Mouse (Mus musculus) spleen, adult 2 months (tissue): ENCODE data around the gene Stard9. TPM values are rescaled to one million over a fixed set of nuclear protein-coding genes. Genes with fewer than 3 reads are reported as not detected.

ENCODE experiments used
- DNase-seq, 2 experiments: peaks; one replicate each; pipeline versions ENCODE4 v3.0.0 to v3.0.0-alpha.2; 2012 to 2021; ENCODE audit warnings: low spot score in 2 of 2, low read depth in 1 of 2
- H3K27ac ChIP-seq: fragments of 200-500 bp; 2 replicates; pipeline ENCODE4 v1.5.1; 2012; ENCODE audit warnings: low read length, inconsistent platforms; ENCODE audit not compliant: insufficient read depth
- H3K27me3 ChIP-seq: fragments of 200-500 bp; 2 replicates; pipeline ENCODE4 v1.6.1; 2012; ENCODE audit warnings: mild to moderate bottlenecking, moderate library complexity, low read length, inconsistent platforms; ENCODE audit not compliant: control insufficient read depth, insufficient read depth
- H3K36me3 ChIP-seq: fragments of 200-500 bp; 2 replicates; pipeline ENCODE4 v1.6.1; 2012; ENCODE audit warnings: mild to moderate bottlenecking, low read length, inconsistent platforms; ENCODE audit not compliant: control insufficient read depth, insufficient read depth
- H3K4me1 ChIP-seq: fragments of 200-500 bp; 2 replicates; pipeline ENCODE4 v1.6.1; 2011; ENCODE audit warnings: inconsistent platforms; ENCODE audit not compliant: control insufficient read depth, insufficient read depth, insufficient read length
- H3K4me3 ChIP-seq: fragments of 200-500 bp; 2 replicates; pipeline ENCODE4 v1.5.1; 2011; ENCODE audit warnings: mild to moderate bottlenecking, inconsistent platforms; ENCODE audit not compliant: insufficient read depth, insufficient read length; ENCODE audit errors: extremely low read depth
- CTCF ChIP-seq: fragments of 200-500 bp; IDR thresholded peaks from 2 replicates; pipeline ENCODE4 v1.5.1; 2011; ENCODE audit warnings: mild to moderate bottlenecking, inconsistent platforms; ENCODE audit not compliant: insufficient read depth, insufficient read length, insufficient replicate concordance; ENCODE audit errors: extremely low read depth
- POLR2A ChIP-seq: fragments of 200-500 bp; IDR thresholded peaks from 2 replicates; pipeline ENCODE4 v1.6.1; 2011; ENCODE audit warnings: low read depth, low read length, inconsistent platforms
- WGBS: fragments of 180-500 bp; shearing (Covaris S2); methylation state at CpG from one replicate; pipeline ENCODE4 v1.1.7; 2018; 5-methylcytosine and 5-hydroxymethylcytosine counted together
- polyA plus RNA-seq: library from polyadenylated mRNA; depleted of rRNA; stranded (reverse); fragments of >200 nt; gene quantifications from 2 replicates; pipeline ENCODE4 v1.2.3, GENCODE M21; 2012; rRNA removed

Gene Stard9
- polyA plus RNA-seq, 1 experiment, result 4.4 TPM

GRCm38 (mm10) chr2:120745496-120745895 is 116.6 kb downstream of the Stard9 start:
- no peak overlapping the region for H3K4me3 ChIP-seq
- TF ChIP-seq POLR2A (no peak), CTCF (no peak)
- no peaks in the 10 kb centered on the region for H3K4me1 ChIP-seq
- WGBS, result 83% methylated on average over 1 of the region's 1 CpGs
- no peak for DNase-seq
- H3K36me3 ChIP-seq, result no peaks in the 10 kb centered on the region
- no peaks in the 10 kb centered on the region for H3K27me3 ChIP-seq
- H3K27ac ChIP-seq, result no peak overlapping the region

GRCm38 (mm10) chr2:120748041-120748440 is 119.1 kb downstream of the Stard9 start:
- no peak overlapping the region for H3K4me3 ChIP-seq
- no peak for TF ChIP-seq CTCF
- no peak for TF ChIP-seq POLR2A
- H3K4me1 ChIP-seq, result no peaks in the 10 kb centered on the region
- H3K27me3 ChIP-seq, result no peaks in the 10 kb centered on the region
- no peak for DNase-seq
- no peaks in the 10 kb centered on the region for H3K36me3 ChIP-seq
- 94% methylated on average over 2 of the region's 2 CpGs for WGBS
- no peak overlapping the region for H3K27ac ChIP-seq

GRCm38 (mm10) chr2:120761922-120762321 is 133.0 kb downstream of the Stard9 start:
- no peaks in the 10 kb centered on the region for H3K36me3 ChIP-seq
- H3K27ac ChIP-seq, result no peak overlapping the region
- H3K4me1 ChIP-seq, result no peaks in the 10 kb centered on the region
- no peaks in the 10 kb centered on the region for H3K27me3 ChIP-seq
- no peak overlapping the region for H3K4me3 ChIP-seq
- no peak for TF ChIP-seq POLR2A
- no peak for TF ChIP-seq CTCF
- DNase-seq, result no peak

GRCm38 (mm10) chr2:120770265-120770935 is 141.5 kb downstream of the Stard9 start:
- Histone ChIP-seq H3K27me3 (no peaks in the 10 kb centered on the region), H3K4me1 (no peaks in the 10 kb centered on the region), H3K36me3 (peaks cover 2% of the 10 kb centered on the region; the same call in 1 of the 2 replicates), H3K4me3 (no peak overlapping the region), H3K27ac (no peak overlapping the region)
- WGBS, result 81% methylated on average over 2 of the region's 2 CpGs
- no peak for TF ChIP-seq POLR2A
- no peak for DNase-seq

Other genes with a start within 250 kb of the Stard9 start
- 9.6 and 12.8 TPM in 2 replicates for gene Ganc, start 225.2 kb upstream of the Stard9 start, polyA plus RNA-seq
- 6.0 and 7.1 TPM in 2 replicates for gene Tmem87a, start 225.0 kb upstream of the Stard9 start, polyA plus RNA-seq
- 2.0 and 3.1 TPM in 2 replicates for gene Capn3, start 173.1 kb upstream of the Stard9 start, polyA plus RNA-seq
- 24.3 and 39.8 TPM in 2 replicates for gene Zfp106, start 65.3 kb upstream of the Stard9 start, polyA plus RNA-seq
- 3.9 and 4.0 TPM in 2 replicates for gene Snap23, start 61.5 kb upstream of the Stard9 start, polyA plus RNA-seq
- 0.99 and 1.1 TPM in 2 replicates for gene Haus2, start 19.7 kb upstream of the Stard9 start, polyA plus RNA-seq
- gene Lrrc57, start 19.6 kb upstream of the Stard9 start, polyA plus RNA-seq, result 3.5 and 4.6 TPM in 2 replicates
- gene Cdan1, start 221.0 kb downstream of the Stard9 start, polyA plus RNA-seq, result 20.3 and 29.7 TPM in 2 replicates
- gene Ttbk2, start 221.5 kb downstream of the Stard9 start, polyA plus RNA-seq, result 0.96 and 1.8 TPM in 2 replicates